ENCODE assay signal across 21 mouse cellular contexts in genomic region chr1:55234910-55235520, GRCm38 (mm10). TPM values are rescaled to one million over a fixed set of nuclear protein-coding genes. Genes with fewer than 3 reads are reported as not detected.
A peak's percentile ranks its signal among the peaks of the same experiment; 100 is the strongest.
DNase-seq lines count a peak whose midpoint lies in the region; ATAC-seq and TF ChIP-seq lines count a peak whose summit lies in the region.
"Had no signal": no experiment of that assay in that cellular context is flagged by ENCODE, and none has a peak within 500 bp of the region (broad histone marks: within the 10 kb centered on the region; RNA-seq: fewer than 3 reads in every experiment).

No protein-coding gene starts in this region.

- no peaks in the 10 kb centered on the region for H3K9me3 ChIP-seq in MEL (replicated peaks; ENCODE audit: insufficient read depth, low read length)
- no peaks in the 10 kb centered on the region for H3K9me3 ChIP-seq in hindbrain, embryonic 16.5 days (ENCODE audit: control insufficient read depth, low read length)
- H3K9me3 ChIP-seq: embryonic facial prominence, embryonic 15.5 days; forebrain, embryonic 15.5 days; heart, embryonic 12.5 days; hindbrain, embryonic 10.5 days had no signal

- no peak overlapping the region for H3K4me2 ChIP-seq in hindbrain, embryonic 16.5 days (ENCODE audit: low read length)
- H3K4me2 ChIP-seq: embryonic facial prominence, embryonic 15.5 days; forebrain, embryonic 15.5 days; heart, embryonic 12.5 days; hindbrain, embryonic 14.5 days had no signal

- H3K27ac ChIP-seq in MEL (ENCODE audit: control insufficient read depth, low read depth, low read length) = 0 out of 2 replicates have a peak overlapping the region, but pooled peaks have one; percentile 27
- H3K27ac ChIP-seq in hindbrain, embryonic 16.5 days (ENCODE audit: low read depth, low read length) = no peak overlapping the region
- H3K27ac ChIP-seq: embryonic facial prominence, embryonic 15.5 days; forebrain, embryonic 15.5 days; heart, adult 2 months; hindbrain, embryonic 10.5 days; hindbrain, embryonic 14.5 days had no signal

- TF ChIP-seq RAD21 in MEL (IDR thresholded peaks at IDR 0.05; ENCODE audit: low read depth, low read length) = no peak

- TF ChIP-seq POLR2A in MEL (IDR thresholded peaks at IDR 0.05; ENCODE audit: control insufficient read depth in 1 of 2, insufficient read depth in 1 of 2, low read depth in 1 of 2, low read length in 2 of 2, poor library complexity in 1 of 2) = no peak

- H3K27me3 ChIP-seq in MEL (ENCODE audit: control insufficient read depth in 1 of 2, insufficient read depth in 2 of 2, low read length in 2 of 2) = peaks cover 0 to 1% of the 10 kb centered on the region in 2 experiments; a peak in 2 of 4 replicates
- H3K27me3 ChIP-seq in hindbrain, embryonic 16.5 days (replicated peaks; ENCODE audit: control insufficient read depth, insufficient read depth, low read length) = no peaks in the 10 kb centered on the region
- H3K27me3 ChIP-seq: CH12.LX; embryonic facial prominence, embryonic 15.5 days; forebrain, embryonic 15.5 days; heart, embryonic 12.5 days had no signal

- DNase-seq in heart, adult 11 months = peak; percentile 88
- DNase-seq in heart, adult 8-10 months (ENCODE audit: low spot score) = no peak
- peak; percentile 31 for DNase-seq in urinary bladder, postnatal 14 days (ENCODE audit: low spot score)
- no peak for DNase-seq in urinary bladder, postnatal 4 days (ENCODE audit: low spot score in 2 of 2)
- DNase-seq in MEL (ENCODE audit: low read depth, low spot score) = peak; percentile 78
- no peak for DNase-seq in right cerebral cortex, adult 2 months (ENCODE audit: low spot score in 2 of 2)
- DNase-seq: adrenal gland, postnatal 25 days; cerebellum, adult 18-20 months; embryo, embryonic 11 days; gastrocnemius, postnatal 10 days; heart, adult 2 months; kidney, adult 11 months had no signal

- no peak for TF ChIP-seq CTCF in MEL (IDR thresholded peaks at IDR 0.05 in 2 of 3, conservative IDR thresholded peaks at IDR 0.05 in 1 of 3; ENCODE audit: control insufficient read depth in 1 of 3, insufficient read depth in 1 of 3, low read depth in 2 of 3, low read length in 3 of 3, poor library complexity in 1 of 3, severe bottlenecking in 1 of 3)

- TF ChIP-seq EP300 in MEL (IDR thresholded peaks at IDR 0.05; ENCODE audit: low read depth in 1 of 2, low read length in 2 of 2) = no peak

- H3K79me2 ChIP-seq in MEL (ENCODE audit: control insufficient read depth, insufficient read depth, low read length, poor library complexity) = peaks cover 24% of the 10 kb centered on the region

- 57% methylated on average over 16 of the region's 16 CpGs for WGBS in hindbrain, embryonic 16.5 days

- H3K4me1 ChIP-seq in MEL (ENCODE audit: control insufficient read depth in 1 of 2, insufficient read depth in 2 of 2, low read length in 2 of 2) = peaks cover 3% of the 10 kb centered on the region in 2 experiments; a peak in 3 of 4 replicates
- peaks cover 16% of the 10 kb centered on the region for H3K4me1 ChIP-seq in hindbrain, embryonic 16.5 days (ENCODE audit: control insufficient read depth, insufficient read depth, low read depth, low read length)

- peak overlapping the region; percentile 65 to 77; a peak in 3 of 4 replicates for H3K4me3 ChIP-seq in MEL (ENCODE audit: control insufficient read depth in 1 of 2, insufficient read depth in 1 of 2, low read depth in 2 of 2, low read length in 2 of 2)
- no peak overlapping the region for H3K4me3 ChIP-seq in hindbrain, embryonic 16.5 days (ENCODE audit: low read length)
- H3K4me3 ChIP-seq: embryonic facial prominence, embryonic 15.5 days; erythroblast, embryonic 14.5 days; forebrain, embryonic 15.5 days; heart, adult 2 months; heart, embryonic 12.5 days; hindbrain, embryonic 10.5 days had no signal

- peak overlapping the region; percentile 67 for H3K9ac ChIP-seq in MEL (ENCODE audit: control insufficient read depth, low read depth, low read length, poor library complexity, severe bottlenecking)
- no peak overlapping the region for H3K9ac ChIP-seq in hindbrain, embryonic 16.5 days (ENCODE audit: low read depth, low read length)
- H3K9ac ChIP-seq: embryonic facial prominence, embryonic 15.5 days; forebrain, embryonic 15.5 days; heart, embryonic 12.5 days; hindbrain, embryonic 14.5 days had no signal

- peaks cover 0 to 10% of the 10 kb centered on the region in 2 experiments; a peak in 3 of 4 replicates for H3K36me3 ChIP-seq in MEL (ENCODE audit: control insufficient read depth in 1 of 2, insufficient read depth in 2 of 2, low read length in 2 of 2)
- H3K36me3 ChIP-seq in hindbrain, embryonic 16.5 days (ENCODE audit: control insufficient read depth, insufficient read depth, low read length) = no peaks in the 10 kb centered on the region
- H3K36me3 ChIP-seq: embryonic facial prominence, embryonic 15.5 days; forebrain, embryonic 15.5 days; heart, embryonic 12.5 days; hindbrain, embryonic 10.5 days had no signal

- no peak for ATAC-seq in hindbrain, embryonic 16.5 days
- ATAC-seq: activated CD4-positive, CD25-positive, alpha-beta regulatory T cell, adult 4 months; forebrain, embryonic 15.5 days had no signal

TF ChIP-seq in MEL, 35 proteins besides CTCF, POLR2A, EP300 and RAD21:
- TF ChIP-seq TCF12 (IDR thresholded peaks at IDR 0.05; ENCODE audit: low read depth, low read length) (no peak), ZNF384 (IDR thresholded peaks at IDR 0.05; ENCODE audit: low read depth, low read length) (peak; percentile 93), ZC3H11A (IDR thresholded peaks at IDR 0.05; ENCODE audit: low read depth, low read length) (no peak), TBP (IDR thresholded peaks at IDR 0.05; ENCODE audit: low read depth, low read length) (peak; percentile 95), HCFC1 (IDR thresholded peaks at IDR 0.05; ENCODE audit: low read depth, low read length) (0 out of 2 replicates have a peak, but pooled peaks have one; percentile 21)

RNA-seq across cellular contexts. Expression of gene Mars2, which starts 2.0 kb away (rescaled TPM):
- total RNA-seq in heart, adult 8-10 months (2022) = 1 to 10 TPM; 4.5 to 5.3 (median 4.7) TPM
- total RNA-seq in MEL (2012; rRNA removed) = 6.6 and 7.6 TPM in 2 replicates
- 10 to 100 TPM in 1 of 2 experiments, 1 to 10 TPM in 1; 6.0 to 12.8 TPM for polyA plus RNA-seq in MEL (2012; ENCODE audit: insufficient read depth in 1 of 2, insufficient read length in 2 of 2, low read depth in 1 of 2, low replicate concordance in 2 of 2, missing spikeins in 1 of 2)
- 3.5 and 3.7 TPM in 2 replicates for polyA plus RNA-seq in hindbrain, embryonic 16.5 days (2015; fragmentation: Nextera tagmentation; extraction: Ambion mirVana)

RNA-seq across cellular contexts. Expression of gene Rftn2, which starts 8.4 kb away (rescaled TPM):
- total RNA-seq in heart, adult 8-10 months (2022) = 10 to 100 TPM in 3 of 4 experiments, 1 to 10 TPM in 1; 9.1 to 13.3 (median 11.2) TPM
- total RNA-seq in MEL (2012; rRNA removed) = not detected in 2 replicates
- under 1 TPM in 1 of 2 experiments, not detected in 1; 0.01 TPM for polyA plus RNA-seq in MEL (2012; ENCODE audit: insufficient read depth in 1 of 2, insufficient read length in 2 of 2, low read depth in 1 of 2, low replicate concordance in 2 of 2, missing spikeins in 1 of 2)
- 13.0 and 15.5 TPM in 2 replicates for polyA plus RNA-seq in hindbrain, embryonic 16.5 days (2015; fragmentation: Nextera tagmentation; extraction: Ambion mirVana)
- polyA plus RNA-seq: erythroblast, embryonic 14.5 days had no signal

Comparison
In these comparisons a context has a peak if more than half of its experiments do, and no peak if none do; other contexts are left out.
1. DNase-seq: peak in heart, adult 11 months (single experiment), urinary bladder, postnatal 14 days (single experiment) and MEL (single experiment); none in heart, adult 8-10 months (single experiment), urinary bladder, postnatal 4 days (0 of 2) and right cerebral cortex, adult 2 months (0 of 2).
2. RNA of gene Rftn2, which starts 8.4 kb away (total RNA-seq): 9.1 to 13.3 TPM in heart, adult 8-10 months; not detected in MEL; every median in the first group is over 10 times any median in the second.